Mouse (Mus musculus) cerebellum, adult 11 months (tissue): ENCODE measurements around the gene Trim3.

Experiments used
- DNase-seq: peaks from one replicate; pipeline ENCODE4 v3.0.0; 2022

Gene Trim3

DNA sequence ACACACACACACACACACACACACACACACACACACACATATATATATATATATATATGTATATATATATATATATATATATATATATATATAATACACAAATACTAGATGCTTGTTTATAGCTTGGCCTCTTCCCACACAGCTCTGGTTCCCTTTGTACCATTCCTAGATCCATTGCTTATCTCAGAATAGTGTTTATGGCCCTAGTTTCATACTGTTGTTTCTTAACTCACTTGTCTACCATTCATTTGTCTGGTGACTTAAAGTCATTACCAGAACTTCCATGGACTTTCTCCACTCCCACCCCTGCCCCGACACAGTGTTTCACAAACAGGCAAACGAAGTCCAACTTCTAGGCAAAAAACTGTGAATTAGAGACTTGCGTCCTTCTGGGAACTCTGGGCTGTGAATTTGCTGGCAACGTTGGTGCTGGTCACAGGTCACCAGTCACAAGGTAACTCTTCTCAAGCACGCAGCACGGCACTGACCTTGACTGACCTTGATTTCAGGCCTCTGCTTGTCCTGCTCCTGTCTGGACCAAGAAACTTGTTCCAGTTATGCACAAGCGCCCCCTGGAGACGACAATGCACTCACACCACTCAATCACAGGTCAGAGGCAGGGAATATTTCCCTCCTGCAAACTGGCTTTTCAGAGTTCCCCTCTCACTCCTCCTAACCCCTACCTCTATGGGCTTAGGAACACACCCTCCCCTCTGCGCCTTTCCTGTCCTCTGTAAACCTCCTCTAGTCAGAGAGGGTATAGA is 30.3 kb downstream of the Trim3 start:
- DNase-seq = peak; percentile 70

DNA sequence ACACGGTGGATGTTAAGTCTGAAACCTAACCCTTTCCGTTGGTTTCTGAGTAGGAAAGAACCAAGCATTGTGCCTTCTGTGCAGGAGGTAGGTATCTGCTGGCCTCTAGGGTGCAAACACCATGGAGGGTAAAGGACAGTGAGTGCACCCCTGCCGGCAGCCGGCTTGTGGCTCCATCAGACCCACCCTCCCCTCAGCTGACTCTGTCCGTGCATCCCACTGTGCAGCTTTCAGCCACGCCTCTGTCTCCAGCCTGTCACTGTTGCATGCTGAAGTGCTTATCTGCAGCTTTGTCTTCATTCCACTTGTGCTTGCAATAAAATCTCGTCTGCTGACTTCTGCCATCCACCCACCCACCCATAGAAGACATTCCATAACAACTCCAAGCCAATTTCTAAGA is 43.3 kb downstream of the Trim3 start:
- DNase-seq = no peak

DNA sequence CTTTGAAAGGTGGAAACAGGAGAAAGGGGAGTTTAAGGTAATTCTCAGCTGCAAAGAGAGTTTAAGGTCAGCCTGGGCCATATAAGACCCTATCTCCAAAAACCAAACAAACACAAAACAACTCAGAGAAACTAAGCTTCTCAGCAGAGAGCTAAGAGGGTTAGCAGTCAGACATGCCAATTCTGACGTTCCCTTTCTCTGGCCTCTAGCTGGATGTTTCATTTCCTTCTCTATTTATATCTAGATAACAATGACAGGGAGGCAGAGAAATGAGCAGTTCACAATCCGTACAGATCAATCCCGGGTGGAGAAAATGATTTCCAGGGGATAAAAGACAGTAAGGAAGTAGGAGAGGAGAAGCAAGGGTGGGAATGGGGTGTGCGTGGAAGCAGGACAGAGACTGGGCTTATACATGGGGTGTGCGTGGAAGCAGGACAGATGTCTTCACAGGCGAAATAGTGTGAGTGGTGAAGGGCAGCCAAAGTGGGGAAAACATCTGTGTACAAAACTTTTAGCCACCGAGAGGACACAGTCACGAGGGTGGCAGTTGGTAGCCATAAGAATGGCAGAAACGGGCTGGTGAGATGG is 45.0 kb downstream of the Trim3 start:
- no peak for DNase-seq

DNA sequence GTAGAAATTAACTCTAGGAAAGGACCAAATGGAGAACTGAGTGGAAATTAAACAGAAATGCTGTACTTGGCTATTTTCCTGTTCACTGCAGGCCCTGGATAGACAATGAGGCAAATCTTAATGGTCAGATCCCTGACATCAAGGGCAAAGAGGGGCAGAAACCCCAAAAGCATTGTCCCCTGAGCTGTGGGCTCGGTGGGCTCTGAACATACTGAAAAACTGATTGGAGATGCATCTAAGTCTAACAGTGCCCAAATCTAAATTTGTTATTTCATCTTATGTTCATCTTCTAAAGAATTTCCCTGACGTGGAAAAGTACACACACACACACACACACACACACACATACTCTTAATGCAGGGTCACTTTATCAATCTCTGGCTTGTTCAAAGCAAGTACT is 51.4 kb downstream of the Trim3 start:
- no peak for DNase-seq

DNA sequence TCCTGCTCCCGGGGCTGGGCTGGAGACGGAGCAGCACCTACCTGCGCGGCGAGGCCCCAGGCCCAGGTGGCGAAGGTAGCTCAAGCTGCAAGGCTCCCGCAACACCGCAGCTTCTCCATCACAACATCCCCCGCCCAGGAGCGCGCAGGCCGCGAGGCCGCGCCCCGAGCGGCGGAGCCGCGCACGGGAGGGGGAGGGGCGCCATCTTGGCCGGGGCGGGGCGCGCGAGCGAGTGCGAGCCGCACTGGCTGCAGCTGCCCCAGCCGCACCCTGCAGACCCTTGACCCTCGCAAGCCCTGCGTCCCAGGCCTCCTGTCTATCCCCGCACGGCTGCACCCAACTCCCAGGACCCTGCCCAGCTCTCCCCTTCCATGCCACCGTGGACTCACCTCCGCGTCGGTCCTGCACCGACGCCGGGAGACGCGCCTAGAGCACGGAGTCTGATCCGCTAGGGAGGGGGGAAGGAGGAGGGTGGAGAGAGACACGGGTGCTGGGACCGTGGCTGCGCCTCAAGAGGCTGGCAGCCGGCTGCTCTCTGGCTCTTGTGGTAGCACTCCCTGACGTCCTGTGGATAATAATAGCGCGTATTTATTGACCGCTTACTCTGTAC is 52.2 kb downstream of the Trim3 start, which contains the start of gene Apbb1:
Gene Apbb1, minus strand, starts transcription at position 560 of the 610 bp plus-strand sequence.
- DNase-seq = peak; percentile 85

DNA sequence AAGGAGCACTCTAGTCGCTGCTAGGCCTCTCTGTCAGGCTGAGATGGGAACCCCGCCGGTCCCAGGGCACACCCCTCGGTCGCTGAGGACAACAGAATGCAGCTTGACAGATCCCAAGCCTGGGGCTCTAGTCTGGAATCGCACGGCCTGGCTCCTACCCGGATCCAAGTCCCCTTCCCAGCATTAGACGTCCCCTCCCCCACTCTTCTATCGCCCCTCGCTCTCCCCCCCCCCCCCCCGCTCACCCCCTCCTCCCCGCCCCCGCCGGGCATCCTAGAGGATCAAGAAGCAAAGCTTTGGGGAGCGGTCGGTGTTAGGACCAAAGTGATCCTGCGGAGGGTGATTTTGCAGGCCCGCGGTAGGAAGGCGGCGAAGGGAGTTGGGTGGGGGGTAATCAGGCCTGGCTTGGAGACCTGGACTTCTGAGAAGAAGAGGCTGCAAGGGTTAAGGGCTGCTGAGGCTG is 52.7 kb downstream of the Trim3 start:
- DNase-seq = peak; percentile 54

DNA sequence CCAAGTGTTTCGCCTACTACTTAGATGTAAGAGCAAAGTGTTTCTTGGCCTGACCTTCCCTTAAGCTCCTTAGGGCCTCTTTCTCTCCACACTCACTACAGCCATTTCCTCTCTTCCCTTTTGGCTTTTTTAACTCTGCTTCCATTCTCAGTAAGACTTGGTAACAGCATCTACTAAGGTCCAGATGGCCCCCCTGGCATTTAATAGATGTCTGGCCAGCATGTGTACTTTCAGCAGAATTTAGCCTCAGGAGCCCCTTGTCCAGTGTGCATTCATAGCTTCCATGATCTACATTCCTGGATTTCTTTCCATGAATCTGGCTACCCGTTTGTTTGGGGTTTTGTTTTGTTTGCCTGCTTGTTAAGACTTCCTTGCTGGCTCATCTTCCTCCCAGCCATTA is 54.9 kb downstream of the Trim3 start:
- no peak for DNase-seq

DNA sequence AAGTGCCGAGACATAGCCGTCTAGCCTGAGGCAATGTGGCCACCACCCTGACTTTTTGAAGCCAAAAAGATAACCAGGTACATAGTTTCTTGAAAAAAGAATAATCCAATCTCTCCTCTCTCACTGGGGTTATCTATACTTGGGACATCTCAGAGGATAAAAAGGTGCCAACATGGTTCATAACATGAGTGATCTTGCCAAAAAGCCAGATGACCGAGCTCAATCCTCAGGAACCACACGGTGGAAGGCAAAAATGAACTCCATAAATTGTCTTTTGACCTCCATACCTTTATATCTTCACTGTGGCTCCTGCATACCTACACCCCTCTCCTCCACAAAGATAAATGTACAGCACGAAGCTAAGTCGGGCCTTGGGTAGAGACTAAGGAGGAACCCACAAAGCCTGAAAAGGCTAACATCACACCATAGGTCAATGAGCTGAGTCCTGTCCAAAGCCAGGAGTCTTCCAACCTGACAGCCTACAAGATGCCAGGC is 55.9 kb downstream of the Trim3 start:
- DNase-seq = no peak

DNA sequence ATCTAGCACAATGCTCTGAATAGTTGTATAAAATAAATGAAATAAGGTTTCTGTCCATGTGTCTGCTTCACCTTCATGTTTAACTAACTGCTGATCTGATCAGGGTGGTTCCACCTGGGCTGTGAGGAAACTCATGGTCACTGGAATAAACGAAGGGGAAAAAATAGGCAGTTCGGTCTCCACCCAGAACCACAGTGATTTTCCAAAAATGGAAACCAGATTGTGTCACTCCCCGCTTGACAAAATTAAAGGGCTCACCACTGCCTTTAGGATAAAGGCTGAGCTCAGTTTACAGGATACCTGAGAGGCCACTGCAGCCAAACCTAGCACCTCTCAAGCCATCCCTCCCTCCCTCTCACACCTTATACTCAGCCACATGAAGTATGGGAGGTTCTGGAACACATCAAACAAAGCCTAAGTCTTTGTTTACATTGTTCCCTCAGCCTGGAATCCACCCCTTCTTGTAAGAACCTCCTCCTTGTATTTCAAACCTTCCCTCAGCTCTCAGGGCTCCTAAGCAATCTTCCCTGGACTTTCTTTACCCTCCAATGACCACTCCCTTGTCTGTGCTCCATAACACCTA is 57.1 kb downstream of the Trim3 start:
- DNase-seq = no peak

DNA sequence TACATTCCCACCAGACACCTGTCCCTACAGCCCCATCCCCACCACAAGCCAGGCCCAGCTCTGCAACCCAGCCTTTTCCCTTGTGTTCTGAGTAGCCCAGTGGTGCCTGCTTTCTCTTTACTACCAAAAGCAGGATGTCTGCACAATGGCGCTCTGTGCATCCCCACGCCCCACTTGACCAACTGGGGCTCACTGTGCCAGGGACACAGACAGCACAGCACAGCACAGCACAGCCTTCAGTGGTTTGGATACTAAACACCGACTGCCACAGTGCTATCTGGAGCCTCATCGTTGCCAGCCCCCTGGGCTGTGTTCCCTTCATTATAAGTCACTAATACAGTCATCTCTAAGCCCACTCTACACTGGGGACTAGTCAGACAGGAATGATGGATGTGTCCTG is 58.8 kb downstream of the Trim3 start:
- DNase-seq = no peak

DNA sequence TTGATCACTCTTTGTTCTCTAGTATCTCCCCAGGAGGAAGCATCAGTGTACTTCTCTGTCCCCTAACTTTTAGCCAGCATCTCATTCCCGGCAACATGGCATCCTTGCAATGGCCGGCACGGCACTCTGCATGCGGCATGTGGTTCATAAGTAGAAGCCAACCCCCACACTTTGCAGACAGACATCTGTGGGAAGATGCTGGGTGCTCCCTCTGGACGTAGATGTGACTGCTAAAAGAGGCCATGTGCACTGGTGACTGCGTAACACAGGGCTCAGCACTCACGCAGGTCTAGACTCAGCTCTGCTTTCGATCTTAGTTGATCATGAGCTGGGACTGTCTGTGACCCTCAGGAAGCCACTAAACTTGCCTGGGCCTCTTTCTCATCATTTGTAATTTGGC is 60.4 kb downstream of the Trim3 start:
- no peak for DNase-seq

DNA sequence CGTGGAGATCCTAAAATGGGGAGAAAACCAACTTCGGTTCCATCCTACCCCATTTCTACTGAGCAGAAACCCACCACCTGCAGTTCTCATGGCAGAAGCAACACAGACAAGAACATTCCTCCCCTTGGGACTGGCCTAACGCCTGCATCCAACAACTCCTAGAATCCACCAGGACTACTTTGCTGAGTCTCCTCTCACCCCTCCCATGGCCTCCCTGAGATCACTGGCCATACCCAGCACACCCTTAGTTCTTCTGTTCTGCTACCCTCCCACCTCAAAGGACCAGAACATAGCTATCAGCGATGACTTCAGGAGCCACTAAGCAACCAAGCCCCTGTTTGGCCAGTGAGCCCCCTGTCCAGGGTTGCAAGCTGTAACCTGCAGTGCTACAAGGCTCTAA is 62.6 kb downstream of the Trim3 start:
- no peak for DNase-seq

DNA sequence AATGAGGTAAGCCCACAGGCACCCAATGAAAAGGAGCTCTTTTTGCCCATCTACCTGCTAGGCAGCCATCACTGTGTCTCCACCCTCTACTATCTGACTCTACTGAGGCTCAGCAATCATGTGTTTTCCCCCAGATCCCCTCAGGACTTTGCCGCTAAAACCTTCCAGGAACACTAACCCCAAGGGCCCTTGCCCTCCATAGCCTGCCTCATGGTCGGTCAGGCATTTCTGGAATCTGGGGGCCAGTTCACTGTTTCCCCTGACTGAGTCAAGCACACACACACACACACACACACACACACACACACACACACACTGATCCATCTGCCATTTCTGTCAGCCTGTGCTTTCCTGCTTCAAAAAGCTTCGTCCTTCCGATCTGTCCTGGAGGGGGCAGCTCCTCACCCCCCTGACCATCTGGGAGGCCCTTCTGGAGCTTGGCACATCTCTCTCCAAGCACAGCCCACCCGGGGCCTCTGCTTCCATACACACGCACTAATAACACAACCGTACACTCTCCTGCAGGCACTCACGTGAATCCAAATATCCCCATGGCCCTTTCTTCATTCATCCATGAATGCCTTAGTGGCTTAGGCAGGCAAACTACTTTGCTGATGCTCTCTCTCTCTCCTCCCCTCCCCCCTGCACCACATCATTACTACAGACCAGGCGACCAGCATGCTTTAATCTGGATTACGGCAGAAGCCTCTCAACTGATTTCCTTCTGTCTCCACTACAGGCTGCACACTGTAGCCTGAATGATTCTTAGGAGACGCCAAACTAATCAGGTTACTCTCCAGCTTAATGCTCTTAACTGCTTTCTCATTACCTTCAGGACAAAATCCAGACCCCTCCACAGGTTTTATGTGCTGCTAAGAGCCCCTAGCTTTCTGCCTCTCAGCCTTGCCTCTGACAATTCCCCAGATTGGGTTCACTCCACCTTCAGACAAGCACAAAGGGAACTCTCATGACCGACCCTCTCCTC is 63.6 kb downstream of the Trim3 start:
- DNase-seq = peak; percentile 89

DNA sequence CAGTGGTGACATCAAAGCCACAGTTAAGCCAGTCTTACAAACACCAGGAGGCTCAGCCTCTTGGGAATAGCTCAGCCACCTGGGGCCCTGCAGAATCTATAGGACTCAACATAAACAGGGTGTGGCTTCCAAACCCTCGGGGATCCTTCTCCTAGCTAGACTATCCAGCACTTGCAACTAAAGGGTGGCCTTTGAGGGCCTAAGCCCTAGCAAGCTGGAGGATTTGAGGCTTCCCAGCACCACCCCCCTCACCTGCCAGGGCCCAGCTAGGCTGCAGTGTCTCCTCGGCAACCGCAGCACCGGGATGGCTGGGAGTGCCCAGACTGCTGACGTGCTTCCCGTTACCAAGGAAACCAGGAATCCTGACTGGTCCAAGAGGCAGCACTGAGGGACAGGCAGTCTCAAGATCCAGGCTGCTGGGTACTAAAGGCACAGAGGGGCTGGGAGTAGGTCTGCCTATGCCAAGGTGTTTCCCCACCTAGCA is 64.3 kb downstream of the Trim3 start:
- DNase-seq = peak; percentile 85

DNA sequence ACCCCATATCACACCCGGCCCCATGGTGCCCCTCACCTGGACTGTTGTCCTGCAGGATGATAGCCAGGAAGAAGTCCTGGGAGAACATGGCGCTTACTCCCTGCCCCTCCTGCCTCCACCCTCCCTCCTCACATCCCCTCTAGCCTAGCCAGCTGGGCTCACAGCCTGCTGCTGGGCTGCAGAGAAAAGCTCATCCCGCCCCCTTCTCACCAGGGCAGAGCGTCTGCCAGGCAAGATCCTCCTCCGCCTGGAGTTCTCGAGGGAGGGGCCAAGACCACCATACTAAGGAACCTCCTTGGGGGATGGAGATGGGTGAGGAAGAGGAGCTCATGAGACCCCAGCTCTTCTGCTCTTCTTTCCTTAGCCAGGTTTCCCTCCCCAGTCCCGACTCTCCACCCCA is 64.8 kb downstream of the Trim3 start:
- DNase-seq = peak; percentile 62

DNA sequence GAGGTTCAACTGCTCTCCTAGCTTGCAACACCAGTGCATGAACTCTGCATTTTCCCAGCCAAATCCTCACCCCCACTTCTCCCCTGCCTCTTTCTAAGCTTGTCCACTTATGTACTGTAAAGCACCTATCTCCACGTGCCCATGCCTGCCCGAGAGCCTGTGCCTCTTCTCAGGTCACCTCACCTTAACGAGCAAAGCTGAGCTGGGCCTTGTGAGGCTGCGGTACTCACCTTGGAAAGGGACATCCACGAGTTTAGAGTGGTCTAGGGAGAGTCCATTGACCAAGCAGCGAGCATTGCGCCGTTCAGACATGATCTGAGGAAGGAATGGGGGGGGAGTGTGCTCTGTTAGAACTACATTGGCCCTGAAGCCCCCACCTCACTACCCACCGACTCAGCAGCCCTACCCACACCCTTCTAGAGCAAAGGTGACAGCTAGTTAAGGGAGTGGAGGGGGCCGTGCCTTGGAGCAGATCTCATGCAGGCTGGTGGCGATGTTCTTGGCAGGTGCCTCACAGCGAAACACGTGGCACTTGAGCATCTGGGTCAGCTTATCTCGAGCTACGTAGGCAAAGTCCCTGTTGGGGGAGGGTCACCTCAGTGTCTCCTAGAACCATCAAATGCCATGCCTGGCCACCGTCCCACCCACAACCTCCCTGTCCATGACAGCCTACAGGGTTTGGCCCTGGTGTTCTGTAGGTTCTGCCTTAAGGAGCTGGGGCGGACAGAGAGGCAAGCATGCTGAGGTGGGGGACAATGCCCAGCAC is 68.1 kb downstream of the Trim3 start:
- no peak for DNase-seq

DNA sequence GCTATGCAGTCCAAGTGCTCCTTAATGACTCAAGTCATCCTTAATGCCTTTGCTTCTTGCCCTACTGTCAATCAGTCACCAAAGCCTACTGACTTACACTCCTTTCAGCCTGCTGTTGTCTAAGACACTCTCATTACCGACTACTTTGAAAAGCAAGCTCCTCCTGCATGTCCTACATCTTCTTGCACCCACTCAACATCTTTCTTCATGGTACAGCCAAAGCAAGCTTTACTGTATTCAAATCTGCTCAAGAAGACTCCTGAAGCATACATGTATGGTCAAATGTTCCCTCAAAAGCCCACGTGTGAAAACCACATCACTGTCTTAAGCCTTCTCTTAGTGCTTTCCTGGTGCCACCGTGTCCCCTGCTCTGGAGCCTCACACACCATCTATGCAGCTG is 70.0 kb downstream of the Trim3 start:
- no peak for DNase-seq

DNA sequence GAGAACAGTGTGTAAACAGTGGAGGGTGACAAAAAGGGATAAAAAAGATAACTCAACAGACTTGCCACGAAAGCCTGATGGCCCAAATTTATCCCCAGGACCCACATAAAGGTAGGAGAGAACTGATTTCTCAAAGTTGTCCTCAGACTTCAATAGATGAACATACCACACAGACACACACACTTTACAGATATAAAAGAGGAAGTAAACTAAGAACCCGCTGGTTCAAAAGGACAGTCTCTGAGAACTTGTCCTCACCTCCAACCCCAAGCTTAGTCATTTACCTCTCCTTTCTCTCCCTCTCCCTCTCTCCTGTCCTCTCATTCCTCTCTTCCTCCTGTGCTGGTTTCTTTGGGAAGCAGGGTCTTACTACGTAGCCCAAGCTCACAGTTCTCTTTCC is 71.1 kb downstream of the Trim3 start:
- no peak for DNase-seq

DNA sequence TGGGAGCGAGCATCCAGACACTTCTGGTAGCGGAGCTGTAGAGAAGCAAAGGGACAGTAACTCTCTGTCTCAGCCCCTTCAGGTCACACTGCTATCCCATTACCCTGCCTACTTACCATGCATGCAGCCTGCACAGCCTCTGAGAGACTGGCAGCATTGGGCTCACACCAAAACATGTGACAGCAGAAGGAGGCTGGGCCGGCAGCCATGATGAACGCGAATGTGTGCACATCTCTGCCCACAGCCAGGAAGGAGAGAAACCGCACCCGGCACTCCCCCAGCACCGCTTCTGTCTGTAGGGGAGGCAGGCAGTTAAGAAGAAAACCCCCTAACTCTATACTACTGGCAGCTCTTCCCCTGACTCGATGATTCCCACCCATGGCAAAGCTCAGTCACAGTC is 74.4 kb downstream of the Trim3 start:
- DNase-seq = no peak

DNA sequence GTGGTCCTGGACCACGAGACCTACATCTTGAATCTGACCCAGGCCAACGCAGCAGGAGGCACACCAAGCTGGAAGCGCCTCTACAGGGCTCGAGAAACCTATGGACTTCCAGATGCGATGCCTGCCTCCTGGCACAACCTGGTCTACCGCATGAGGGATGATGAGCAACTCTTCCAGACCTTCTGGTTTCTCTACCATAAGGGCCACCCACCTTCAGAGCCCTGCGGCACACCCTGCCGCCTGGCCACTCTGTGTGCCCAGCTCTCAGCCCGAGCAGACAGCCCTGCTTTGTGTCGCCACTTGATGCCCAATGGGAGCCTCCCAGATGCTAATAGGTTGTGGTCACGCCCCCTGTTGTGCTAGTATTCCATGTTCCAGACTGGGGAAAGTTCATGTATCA is 75.7 kb downstream of the Trim3 start:
- DNase-seq = no peak

DNA sequence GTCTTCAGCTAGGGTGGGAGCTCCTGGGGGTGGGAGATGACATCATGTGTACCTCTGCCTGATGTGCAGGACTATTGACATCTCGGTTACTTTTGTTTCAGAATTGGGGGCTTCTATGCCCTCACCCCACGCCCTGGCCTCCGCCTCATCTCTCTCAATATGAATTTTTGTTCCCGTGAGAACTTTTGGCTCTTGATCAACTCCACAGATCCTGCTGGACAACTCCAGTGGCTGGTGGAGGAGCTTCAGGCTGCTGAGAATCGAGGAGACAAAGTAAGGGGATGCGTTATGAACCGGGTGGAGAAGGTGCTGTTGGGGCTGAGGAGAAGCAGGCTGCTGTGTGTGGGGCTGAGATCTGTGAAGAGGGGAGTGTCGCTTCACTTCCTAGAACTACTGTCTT is 77.0 kb downstream of the Trim3 start:
- no peak for DNase-seq

DNA sequence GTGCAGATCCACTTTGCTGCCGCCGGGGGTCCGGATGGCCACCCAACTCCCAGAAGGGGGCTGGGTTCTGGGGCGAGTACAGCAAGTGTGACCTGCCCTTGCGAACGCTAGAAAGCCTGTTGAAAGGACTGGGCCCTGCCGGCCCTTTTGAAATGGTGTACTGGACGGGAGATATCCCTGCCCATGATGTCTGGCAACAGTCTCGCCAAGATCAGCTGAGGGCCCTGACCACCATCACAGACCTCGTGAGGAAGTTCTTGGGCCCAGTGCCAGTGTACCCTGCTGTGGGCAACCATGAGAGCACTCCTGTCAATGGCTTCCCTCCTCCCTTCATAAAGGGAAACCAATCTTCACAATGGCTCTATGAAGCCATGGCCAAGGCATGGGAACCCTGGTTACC is 77.8 kb downstream of the Trim3 start:
- peak; percentile 56 for DNase-seq
